In genomic region chr2:120313976-120314375, GRCm38 (mm10) we compare ENCODE assay signal across 24 mouse cellular contexts. TPM values are rescaled to one million over a fixed set of nuclear protein-coding genes. Genes with fewer than 3 reads are reported as not detected.
DNase-seq lines count a peak whose midpoint lies in the region; ATAC-seq and TF ChIP-seq lines count a peak whose summit lies in the region.
"Had no signal": no experiment of that assay in that cellular context is flagged by ENCODE, and none has a peak within 500 bp of the region (broad histone marks: within the 10 kb centered on the region; RNA-seq: fewer than 3 reads in every experiment).

Pla2g4f (minus strand) TSS chr2:120314165.

- no peak for TF ChIP-seq CTCF in stomach, postnatal 0 days (IDR thresholded peaks at IDR 0.05; ENCODE audit: low read depth)

- peaks cover 30% of the 10 kb centered on the region for H3K36me3 ChIP-seq in limb, embryonic 15.5 days
- peaks cover 32% of the 10 kb centered on the region for H3K36me3 ChIP-seq in limb, embryonic 10.5 days
- peaks cover 15% of the 10 kb centered on the region for H3K36me3 ChIP-seq in lung, embryonic 16.5 days (ENCODE audit: control insufficient read depth, insufficient read depth, low read length)
- H3K36me3 ChIP-seq in stomach, postnatal 0 days (ENCODE audit: control insufficient read depth, insufficient read depth, low read length): peaks cover 7% of the 10 kb centered on the region

- H3K27me3 ChIP-seq in limb, embryonic 15.5 days: no peaks in the 10 kb centered on the region
- H3K27me3 ChIP-seq in limb, embryonic 10.5 days (ENCODE audit: low read depth, poor library complexity, severe bottlenecking): no peaks in the 10 kb centered on the region
- no peaks in the 10 kb centered on the region for H3K27me3 ChIP-seq in lung, embryonic 16.5 days (ENCODE audit: control insufficient read depth, insufficient read depth, low read depth, low read length)
- H3K27me3 ChIP-seq in stomach, postnatal 0 days (ENCODE audit: control insufficient read depth, insufficient read depth, low read length): no peaks in the 10 kb centered on the region
- H3K27me3 ChIP-seq: heart, embryonic 12.5 days; neural tube, embryonic 12.5 days; Patski; stomach, embryonic 15.5 days had no signal

- TF ChIP-seq EP300 in stomach, postnatal 0 days (optimal IDR thresholded peaks at IDR 0.05): no peak

- no peak within 1 kb of the TSS for H3K9ac ChIP-seq in limb, embryonic 15.5 days
- no peak within 1 kb of the TSS for H3K9ac ChIP-seq in lung, embryonic 16.5 days (ENCODE audit: low read length)
- 0 out of 2 replicates have a peak within 1 kb of the TSS, but pooled peaks have one; percentile 8 for H3K9ac ChIP-seq in stomach, postnatal 0 days (ENCODE audit: low read length)
- H3K9ac ChIP-seq: heart, embryonic 12.5 days; hindbrain, embryonic 14.5 days; liver, postnatal 0 days; neural tube, embryonic 12.5 days; stomach, embryonic 15.5 days had no signal

- H3K27ac ChIP-seq in limb, embryonic 15.5 days: no peak within 1 kb of the TSS; the same call in 1 of the 2 replicates
- no peak within 1 kb of the TSS for H3K27ac ChIP-seq in limb, embryonic 10.5 days
- H3K27ac ChIP-seq in lung, embryonic 16.5 days (ENCODE audit: low read length): peak within 1 kb of the TSS; percentile 55
- peak within 1 kb of the TSS; percentile 73 for H3K27ac ChIP-seq in stomach, postnatal 0 days (replicated peaks)
- H3K27ac ChIP-seq: hindbrain, embryonic 14.5 days; neural tube, embryonic 12.5 days; stomach, embryonic 15.5 days had no signal

- ATAC-seq in limb, embryonic 15.5 days (ENCODE audit: insufficient number of reproducible peaks, low FRiP score, low TSS enrichment, low read depth): no peak
- peak; percentile 92 for ATAC-seq in lung, embryonic 16.5 days (ENCODE audit: low read depth)
- peak; percentile 52; the same call in 1 of the 2 replicates for ATAC-seq in stomach, postnatal 0 days (ENCODE audit: low FRiP score, low TSS enrichment)
- ATAC-seq: forebrain, embryonic 14.5 days; liver, postnatal 0 days; Patski had no signal

- 31% methylated on average over 3 of the region's 3 CpGs for WGBS in limb, embryonic 15.5 days
- 39% methylated on average over 3 of the region's 3 CpGs for WGBS in limb, embryonic 10.5 days
- WGBS in lung, embryonic 16.5 days: 31% methylated on average over 3 of the region's 3 CpGs
- 33% methylated on average over 3 of the region's 3 CpGs for WGBS in stomach, postnatal 0 days

- peaks cover 5% of the 10 kb centered on the region; the same call in 1 of the 2 replicates for H3K4me1 ChIP-seq in limb, embryonic 15.5 days
- no peaks in the 10 kb centered on the region for H3K4me1 ChIP-seq in limb, embryonic 10.5 days
- 0 out of 2 replicates have a peak, but pooled peaks cover 4% of the 10 kb centered on the region for H3K4me1 ChIP-seq in lung, embryonic 16.5 days (replicated peaks; ENCODE audit: control insufficient read depth, insufficient read depth, low read length)
- H3K4me1 ChIP-seq in stomach, postnatal 0 days (replicated peaks; ENCODE audit: control insufficient read depth, insufficient read depth): no peaks in the 10 kb centered on the region
- H3K4me1 ChIP-seq: neural tube, embryonic 12.5 days; stomach, embryonic 15.5 days had no signal

- H3K4me2 ChIP-seq in limb, embryonic 15.5 days: no peak within 1 kb of the TSS
- H3K4me2 ChIP-seq in lung, embryonic 16.5 days (ENCODE audit: low read depth, low read length): no peak within 1 kb of the TSS; the same call in 1 of the 2 replicates
- H3K4me2 ChIP-seq in stomach, postnatal 0 days (replicated peaks; ENCODE audit: low read depth): no peak within 1 kb of the TSS; the same call in 1 of the 2 replicates
- H3K4me2 ChIP-seq: heart, embryonic 12.5 days; hindbrain, embryonic 14.5 days; midbrain, embryonic 11.5 days; neural tube, embryonic 12.5 days; stomach, embryonic 15.5 days had no signal

- no peaks in the 10 kb centered on the region for H3K9me3 ChIP-seq in limb, embryonic 15.5 days
- no peaks in the 10 kb centered on the region for H3K9me3 ChIP-seq in limb, embryonic 10.5 days (replicated peaks)
- H3K9me3 ChIP-seq in lung, embryonic 16.5 days (ENCODE audit: control insufficient read depth, low read length): no peaks in the 10 kb centered on the region
- no peaks in the 10 kb centered on the region for H3K9me3 ChIP-seq in stomach, postnatal 0 days (ENCODE audit: control insufficient read depth, low read length)
- H3K9me3 ChIP-seq: heart, embryonic 12.5 days; neural tube, embryonic 12.5 days; stomach, embryonic 15.5 days had no signal

- DNase-seq in adrenal gland, postnatal 10 days: peak; percentile 31
- no peak for DNase-seq in adrenal gland, adult (ENCODE audit: inconsistent age in 2 of 2, low spot score in 1 of 2)
- DNase-seq in limb, embryonic 10.5 days (ENCODE audit: low spot score): no peak
- DNase-seq in stomach, postnatal 0 days (ENCODE audit: low spot score): peak; percentile 23
- no peak for DNase-seq in adrenal gland, postnatal 4 days (ENCODE audit: low spot score in 2 of 2)
- DNase-seq in layer of hippocampus, adult 11-12 months (ENCODE audit: low spot score): no peak
- DNase-seq: cerebellum, adult 8-10 months; kidney, adult 2 months; liver; liver, postnatal 0 days; thymus, postnatal 4 days had no signal

- H3K4me3 ChIP-seq in limb, embryonic 15.5 days: no peak within 1 kb of the TSS
- H3K4me3 ChIP-seq in limb, embryonic 10.5 days: no peak within 1 kb of the TSS
- no peak within 1 kb of the TSS for H3K4me3 ChIP-seq in lung, embryonic 16.5 days (ENCODE audit: low read length)
- H3K4me3 ChIP-seq in stomach, postnatal 0 days (ENCODE audit: low read depth, low read length): no peak within 1 kb of the TSS
- H3K4me3 ChIP-seq: heart, embryonic 12.5 days; neural tube, embryonic 12.5 days; stomach, embryonic 15.5 days had no signal

RNA-seq across cellular contexts. Expression of gene Pla2g4f, which starts in this region (rescaled TPM):
- under 1 TPM in 1 of 2 experiments, not detected in 1; 0.12 TPM for total RNA-seq in adrenal gland, postnatal 10 days (2021)
- 21.2 and 23.9 TPM in 2 replicates for polyA plus RNA-seq in limb, embryonic 15.5 days (2015; fragmentation: Nextera tagmentation; extraction: Ambion mirVana)
- polyA plus RNA-seq in limb, embryonic 10.5 days (2016; fragmentation: Nextera tagmentation; extraction: Ambion mirVana): not detected in 2 replicates
- 1.1 and 1.9 TPM in 2 replicates for polyA plus RNA-seq in lung, embryonic 16.5 days (2015; fragmentation: Nextera tagmentation; extraction: Ambion mirVana)
- 21.9 and 22.7 TPM in 2 replicates for polyA plus RNA-seq in stomach, postnatal 0 days (2015; fragmentation: Nextera tagmentation; extraction: Ambion mirVana)
- total RNA-seq in adrenal gland, postnatal 4 days (2021): not detected
- total RNA-seq: heart, postnatal 25 days; layer of hippocampus, postnatal 25 days; left cerebral cortex, postnatal 14 days; monocyte, adult 5-6 weeks had no signal
- polyA plus RNA-seq: forebrain, embryonic 14.5 days; heart, embryonic 12.5 days; hindbrain, embryonic 14.5 days; liver, postnatal 0 days; midbrain, embryonic 11.5 days; neural tube, embryonic 12.5 days; Patski had no signal

Comparison
In these comparisons a context has a peak if more than half of its experiments do, and no peak if none do; other contexts are left out.
1. Peak in DNase-seq in adrenal gland, postnatal 10 days; RNA of the gene not detected or under 1 TPM.
2. H3K27ac ChIP-seq: peak in lung, embryonic 16.5 days (single experiment) and stomach, postnatal 0 days (single experiment); none in limb, embryonic 15.5 days (single experiment) and limb, embryonic 10.5 days (single experiment).